Mouse (Mus musculus) kidney, postnatal 25 days (tissue): ENCODE results near the gene Slc16a4.

Experiments used
- DNase-seq, 2 experiments: peaks; one replicate each; pipeline ENCODE4 v3.0.0; 2021; ENCODE audit warnings: mixed read lengths in 2 of 2

Gene Slc16a4

GRCm38 (mm10) chr3:107290764-107291381, at the start of gene Slc16a4:
Slc16a4 (plus strand) TSS chr3:107291230.
- DNase-seq = peak; percentile 89 to 92

- peak; percentile 35 to 52 for DNase-seq
These were observed 49.5 kb upstream of the Slc16a4 start for GRCm38 (mm10) chr3:107241389-107242094.

- peak in 1 of 2 experiments; percentile 9 for DNase-seq
These were observed 44.2 kb upstream of the Slc16a4 start for GRCm38 (mm10) chr3:107246876-107247275.

GRCm38 (mm10) chr3:107249042-107249441, 42.0 kb upstream of the Slc16a4 start:
- peak; percentile 46 to 57 for DNase-seq

GRCm38 (mm10) chr3:107250320-107250719, 40.7 kb upstream of the Slc16a4 start:
- no peak for DNase-seq

- DNase-seq = peak in 1 of 2 experiments; percentile 49
These were observed 39.0 kb upstream of the Slc16a4 start for GRCm38 (mm10) chr3:107252035-107252434.

DNA sequence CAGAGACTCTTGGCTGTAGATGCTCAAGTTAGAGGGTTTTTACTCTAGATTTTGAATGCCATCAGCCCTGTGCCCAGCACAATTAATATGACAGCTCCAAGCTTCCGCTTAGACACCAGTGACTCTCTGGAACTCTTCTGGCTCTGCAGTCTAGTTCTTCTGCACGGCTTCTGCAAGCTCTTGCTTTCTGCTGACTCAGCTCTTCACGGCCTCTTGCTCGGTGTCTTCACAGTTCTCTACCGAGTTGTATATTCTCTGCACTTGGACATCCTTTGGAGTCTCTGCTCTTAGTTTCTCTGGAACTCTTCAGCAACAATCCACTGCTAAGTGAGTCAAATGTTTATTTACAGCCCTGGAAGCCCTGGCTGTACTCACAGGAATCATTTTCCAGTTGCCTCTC, 37.1 kb upstream of the Slc16a4 start:
- DNase-seq = no peak

DNA sequence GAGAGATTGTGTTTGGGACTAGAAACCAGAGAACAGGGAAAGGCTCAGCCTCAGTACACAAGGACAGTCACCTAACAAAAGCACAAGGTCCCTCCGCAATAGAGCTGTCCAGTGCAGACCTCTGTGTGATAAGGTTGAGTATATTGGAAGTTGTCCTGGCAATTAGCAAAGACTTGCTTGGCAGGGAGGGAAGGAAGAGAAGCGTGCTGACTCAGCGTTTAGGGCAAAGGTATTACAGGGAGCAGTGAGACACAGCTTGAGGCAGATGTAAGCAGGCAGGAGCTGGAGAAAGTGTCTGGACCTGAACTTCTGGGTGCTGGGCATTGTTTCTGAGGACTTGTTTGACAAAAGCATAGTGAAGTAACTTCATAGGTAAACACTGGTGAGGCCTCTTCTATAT, 35.0 kb upstream of the Slc16a4 start:
- DNase-seq = no peak

DNA sequence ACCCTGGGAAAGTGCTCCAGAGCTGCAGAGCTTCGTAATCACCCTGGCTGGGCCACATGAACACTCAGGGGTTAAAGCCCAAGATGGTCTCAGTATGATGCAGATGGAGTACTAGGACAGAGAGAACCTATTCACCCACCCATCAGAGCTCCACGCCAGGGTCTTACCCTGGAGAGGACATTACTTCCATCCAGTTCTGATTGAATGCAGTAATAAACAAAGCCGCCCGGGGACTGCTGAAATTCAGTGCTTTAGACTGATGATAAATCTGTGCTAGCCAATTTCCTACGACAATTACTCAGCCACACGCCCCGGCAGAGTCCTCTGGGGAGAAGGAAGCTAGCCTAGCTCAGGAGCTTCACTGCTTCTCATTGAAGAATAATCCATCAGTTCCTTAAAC, 34.3 kb upstream of the Slc16a4 start:
- no peak for DNase-seq

DNA sequence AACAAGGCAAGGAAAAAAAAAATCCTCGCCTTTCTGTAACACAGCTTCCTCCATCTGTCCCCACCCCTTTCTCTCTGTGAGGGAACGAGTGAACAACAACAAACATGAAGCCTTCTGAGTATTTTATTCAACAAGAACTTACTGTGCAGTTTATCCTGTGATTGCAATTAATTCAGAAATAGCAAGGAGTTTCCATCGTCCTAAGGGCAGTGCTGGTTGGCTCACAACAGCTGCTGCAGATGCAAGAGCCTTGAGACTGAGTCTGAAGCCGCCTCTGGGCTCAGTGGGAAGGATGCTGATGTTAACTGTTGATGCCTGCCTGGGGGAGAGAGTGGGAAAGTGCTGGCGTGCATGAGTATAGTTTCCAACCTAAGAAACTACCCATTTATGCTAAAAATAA, 33.1 kb upstream of the Slc16a4 start:
- no peak for DNase-seq

DNA sequence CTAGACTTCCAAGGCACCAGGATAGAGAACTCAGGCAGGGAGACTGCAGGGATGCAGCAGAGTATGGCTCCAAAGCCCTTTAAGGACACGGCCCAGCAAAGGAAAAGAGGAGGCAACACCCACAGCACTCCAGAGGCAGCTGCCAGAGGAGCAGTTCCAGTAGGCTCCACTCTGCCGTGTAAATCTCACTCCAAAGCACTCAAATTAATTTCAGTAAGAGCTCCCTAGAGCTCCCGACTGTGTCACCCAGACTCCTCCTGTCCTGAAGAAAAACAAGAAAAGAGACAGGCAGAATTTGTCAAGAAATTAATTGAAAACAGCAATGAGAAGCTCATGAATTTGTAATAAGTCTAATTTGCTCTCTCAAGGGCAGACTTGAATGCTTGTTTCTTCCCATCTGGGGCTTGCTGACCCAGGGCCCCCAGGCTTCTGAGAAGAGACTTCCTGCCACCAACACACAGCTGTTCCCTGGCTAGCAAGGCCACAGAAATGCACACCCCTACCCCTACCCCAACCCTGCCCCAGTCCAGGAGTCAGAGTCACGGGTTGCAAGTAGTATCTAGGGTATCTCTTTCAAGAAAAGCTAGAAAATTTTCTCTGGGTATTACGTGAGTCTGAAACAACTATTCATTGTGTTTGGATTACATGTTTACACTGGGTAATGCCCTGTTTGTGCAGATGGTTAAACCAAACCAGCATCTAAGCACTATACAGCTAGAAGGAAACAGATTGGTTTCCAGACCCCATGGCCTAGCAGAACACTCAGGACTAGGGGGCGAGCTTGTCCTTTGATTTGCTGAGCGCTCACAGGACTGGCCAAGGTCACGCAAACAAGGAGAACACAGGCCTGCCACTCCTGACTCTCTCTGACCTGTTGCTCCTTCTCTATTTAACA, 29.8 kb upstream of the Slc16a4 start:
- peak in 1 of 2 experiments; percentile 13 for DNase-seq

- DNase-seq = peak; percentile 6 to 60
These were observed 29.2 kb upstream of the Slc16a4 start for GRCm38 (mm10) chr3:107261851-107262165.

- DNase-seq = no peak
These were observed 24.1 kb upstream of the Slc16a4 start for GRCm38 (mm10) chr3:107266814-107267345.

GRCm38 (mm10) chr3:107272433-107272832, 18.6 kb upstream of the Slc16a4 start:
- DNase-seq = no peak

- DNase-seq = peak; percentile 75 to 76
These were observed 17.2 kb upstream of the Slc16a4 start for GRCm38 (mm10) chr3:107273820-107274219.

GRCm38 (mm10) chr3:107275351-107275750, 15.7 kb upstream of the Slc16a4 start:
- no peak for DNase-seq

- DNase-seq = peak in 1 of 2 experiments; percentile 28
These were observed 15.0 kb upstream of the Slc16a4 start for GRCm38 (mm10) chr3:107275996-107276395.

DNA sequence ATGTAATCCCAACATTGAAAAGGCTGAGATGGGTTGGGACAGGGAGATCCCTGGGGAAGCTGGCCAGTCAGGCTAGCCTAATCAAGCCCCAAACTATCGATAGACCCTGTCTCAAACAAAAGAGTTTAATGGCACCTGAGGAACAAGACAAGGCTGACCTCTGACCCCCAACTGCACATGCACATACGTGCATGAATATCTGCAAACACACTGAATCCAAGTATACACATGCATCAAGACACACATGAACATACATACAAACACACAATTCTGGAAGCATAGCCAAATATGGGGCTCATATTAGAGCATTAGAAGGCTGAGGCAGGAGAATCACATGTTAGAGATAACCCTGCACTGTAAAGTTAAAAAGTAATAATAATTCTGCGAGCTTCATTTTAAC, 14.4 kb upstream of the Slc16a4 start:
- DNase-seq = no peak

DNA sequence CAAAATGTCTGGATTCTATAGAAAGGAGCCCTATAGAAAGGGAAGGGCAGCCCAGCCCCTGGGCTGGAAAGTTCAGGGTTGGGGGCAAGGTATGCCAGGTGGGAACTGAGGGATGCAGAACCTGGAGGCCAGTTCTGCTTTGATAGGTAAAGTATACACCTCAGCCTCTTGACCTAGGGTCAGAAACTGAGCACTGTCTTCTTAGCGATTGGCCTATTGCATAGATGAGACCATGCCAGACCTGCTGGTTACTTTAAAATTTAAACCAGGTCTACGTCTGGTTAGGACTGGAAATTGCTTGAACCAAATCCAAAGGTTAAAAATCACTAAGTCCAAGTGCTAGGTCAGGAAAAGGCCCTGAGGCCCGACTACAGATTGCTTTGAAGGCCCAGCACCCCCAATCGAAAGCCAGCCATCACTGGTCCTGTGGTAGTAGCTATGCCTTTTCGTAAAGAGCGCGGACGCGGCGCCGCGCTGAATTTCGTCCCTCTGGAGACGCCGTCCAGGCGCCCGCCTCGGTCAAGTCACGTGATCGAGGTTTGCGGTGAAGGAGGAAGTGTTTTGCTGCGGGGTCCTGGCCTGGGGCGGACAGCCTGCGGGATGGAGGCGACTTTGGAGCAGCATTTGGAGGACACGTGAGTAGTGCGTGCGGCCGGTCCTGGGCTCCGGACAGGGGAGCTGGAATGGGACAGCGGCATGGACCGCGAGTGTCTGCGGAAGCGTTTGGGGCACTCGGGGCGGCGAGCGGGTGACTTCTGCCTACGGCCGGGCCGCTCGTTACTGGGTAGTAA, 12.4 kb upstream of the Slc16a4 start, which contains the start of gene Lamtor5:
Lamtor5 (plus strand) TSS at position 380 of the 791 bp plus-strand sequence.
- DNase-seq = peak; percentile 89 to 94

DNA sequence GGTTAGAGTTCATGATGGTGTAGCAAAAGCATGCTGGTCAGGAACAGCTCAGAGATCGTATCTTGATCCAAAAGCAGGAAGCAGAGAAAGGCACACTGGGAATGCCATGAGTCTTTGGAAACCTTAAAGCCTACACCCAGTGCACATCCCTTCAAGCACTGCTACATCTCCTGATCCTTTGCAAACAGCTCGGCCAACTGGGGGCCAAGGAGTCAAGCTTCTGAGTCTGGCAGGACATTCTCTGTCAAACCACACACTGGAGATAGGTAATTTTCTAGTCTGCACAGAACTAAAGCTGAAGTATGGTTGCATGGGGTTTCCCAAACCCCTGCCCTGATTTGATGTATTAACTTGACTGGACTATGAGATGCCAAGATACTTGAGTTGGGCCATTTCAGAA, 4.9 kb upstream of the Slc16a4 start:
- DNase-seq = no peak

DNA sequence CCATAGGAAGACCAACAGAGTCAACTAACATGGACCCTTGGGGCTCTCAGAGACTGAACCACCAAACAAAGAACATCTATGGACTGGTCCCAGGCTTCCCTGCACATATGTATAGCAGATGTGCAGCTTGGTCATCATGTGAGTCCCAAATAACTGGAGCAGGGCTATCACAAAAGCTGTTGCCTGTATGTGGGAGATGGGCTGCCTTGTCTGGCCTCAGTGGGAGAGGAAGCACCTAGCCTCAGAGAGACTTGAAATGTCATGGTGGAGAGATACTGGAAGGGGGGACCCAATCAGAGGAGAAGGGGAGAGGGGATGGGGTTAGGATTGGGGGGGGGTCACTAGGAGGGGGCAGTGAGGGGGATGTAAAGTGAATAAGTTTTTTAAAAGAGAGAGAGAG, 3.7 kb upstream of the Slc16a4 start:
- no peak for DNase-seq

GRCm38 (mm10) chr3:107295672-107296360, 4.8 kb downstream of the Slc16a4 start:
- DNase-seq = no peak
